Mouse (Mus musculus) 3T3-L1 (cell line): ENCODE data around the gene Themis2.

ENCODE experiments used
- DNase-seq: peaks from one replicate; pipeline ENCODE4 v3.0.0-alpha.2; 2015; ENCODE audit warnings: low read depth, low spot score

Themis2 gene

DNA sequence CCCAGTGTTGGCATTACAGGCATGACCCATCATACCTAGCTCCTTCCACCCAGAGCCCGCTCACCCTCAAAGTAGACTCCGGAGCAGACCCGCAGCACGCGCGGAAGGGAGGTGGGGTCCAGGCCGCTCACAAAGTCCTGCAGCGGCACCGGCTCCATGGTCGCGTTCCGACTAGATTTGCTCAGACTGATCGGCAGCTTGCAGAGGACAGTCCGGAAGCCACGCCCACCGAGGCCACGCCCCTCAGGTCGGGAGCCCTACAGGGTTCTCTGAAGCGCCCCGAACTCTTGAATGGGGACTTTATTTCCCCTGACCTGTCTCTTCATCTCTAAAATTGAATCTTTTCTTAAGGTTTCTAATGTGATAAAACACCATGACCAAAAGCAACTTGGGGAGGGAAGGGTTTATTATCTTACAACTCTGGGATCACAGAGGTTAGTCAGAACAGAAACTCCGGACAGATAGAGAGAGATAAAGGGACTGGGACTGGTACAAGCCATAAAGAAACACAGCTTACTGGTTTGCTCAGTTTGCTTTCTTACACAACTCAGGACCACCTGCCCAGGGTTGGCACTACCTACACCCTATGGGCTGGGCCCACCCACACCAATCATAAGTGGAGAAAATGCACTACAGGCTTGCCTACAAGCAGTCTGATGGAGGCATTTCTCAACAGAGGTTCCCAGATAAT lies at the start of gene Themis2:
TSS of gene Themis2 (minus strand) at position 192 of the 691 bp plus-strand sequence.
- no peak for DNase-seq

DNA sequence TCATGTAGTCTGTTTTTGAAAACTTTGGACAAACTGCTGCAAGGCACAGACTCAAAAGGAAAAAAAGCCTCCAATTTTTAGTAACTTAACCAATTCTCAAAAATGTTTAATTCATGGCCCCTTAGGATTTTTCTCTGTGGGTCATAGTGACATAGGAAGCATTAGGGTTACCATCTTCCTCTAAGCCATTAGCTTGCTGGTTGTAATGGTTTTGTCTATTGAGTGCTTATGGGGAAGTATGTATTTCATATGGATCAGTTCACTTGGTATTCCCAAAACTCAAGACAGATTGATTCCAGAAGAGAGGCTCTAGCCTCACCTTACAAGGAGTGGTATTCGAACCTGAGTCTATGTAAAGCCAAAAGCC lies 47.5 kb upstream of the Themis2 start:
- no peak for DNase-seq

DNA sequence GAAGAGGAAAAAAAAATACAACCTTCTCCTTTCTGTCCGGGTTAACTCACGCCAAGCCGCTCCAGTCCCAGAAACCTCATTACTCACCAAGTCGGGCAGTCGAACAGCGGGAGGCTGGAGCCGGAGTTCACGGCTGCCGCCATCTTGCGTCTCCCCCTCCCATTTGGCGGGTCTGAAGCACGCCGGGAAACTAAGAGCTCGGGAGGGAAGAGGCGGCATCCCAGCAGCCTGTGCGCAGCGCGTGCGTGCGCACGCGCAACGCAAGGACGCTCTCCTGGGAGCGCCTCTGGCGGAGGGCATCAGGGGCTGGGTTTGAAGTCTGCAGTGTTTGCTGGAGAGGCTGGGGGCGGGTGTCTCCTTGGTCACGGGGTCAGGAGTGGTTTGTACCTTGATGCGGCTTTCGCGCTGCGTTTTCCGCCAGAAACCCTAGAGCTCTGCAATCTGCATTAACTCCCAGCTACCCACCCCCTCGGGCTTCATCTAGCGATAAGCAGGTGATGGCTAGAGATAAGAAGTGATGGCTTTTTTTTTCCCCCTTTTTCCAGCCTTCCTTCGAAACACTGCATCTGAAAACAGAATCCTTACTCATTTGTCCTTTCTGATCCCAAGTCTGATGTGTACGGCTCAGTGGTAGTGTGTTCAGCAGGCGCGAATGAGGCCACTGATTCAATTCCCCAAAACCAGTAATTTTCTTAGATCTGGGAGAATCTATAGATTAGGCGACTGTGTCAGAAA lies 47.0 kb upstream of the Themis2 start, which contains the start of gene Ppp1r8:
TSS of gene Ppp1r8 (minus strand) at position 200 of the 735 bp plus-strand sequence.
- DNase-seq, result peak; percentile 91

DNA sequence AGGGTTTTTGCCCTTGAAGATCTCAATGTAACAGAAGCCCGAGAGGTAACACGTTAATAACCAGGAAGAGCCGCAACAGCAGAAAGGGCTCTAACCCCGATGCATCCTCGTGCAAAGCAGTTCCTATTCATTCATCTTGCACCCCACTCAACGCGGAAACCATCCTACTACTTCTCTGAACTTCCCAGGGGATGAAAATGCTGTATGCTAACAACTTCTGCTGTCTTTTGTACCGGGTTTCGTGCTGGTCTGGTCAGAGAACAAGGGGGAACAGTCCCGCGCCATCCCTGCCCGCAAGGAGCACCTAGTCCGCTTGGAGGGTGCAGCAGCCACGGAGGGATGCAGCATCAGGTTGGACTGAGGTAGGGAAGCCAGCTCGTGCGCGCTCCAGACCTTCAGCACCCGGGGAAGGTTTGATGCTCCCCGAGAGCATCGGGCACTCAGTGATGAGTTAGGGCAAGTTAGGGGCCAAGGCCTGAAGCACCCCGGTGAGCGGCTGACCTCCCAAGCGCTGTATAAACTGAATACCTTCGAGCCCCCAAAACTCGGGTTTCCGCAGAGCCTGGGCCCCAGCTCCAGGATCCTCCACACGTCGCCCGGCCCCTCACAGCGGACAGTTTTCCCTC lies 46.2 kb upstream of the Themis2 start:
- DNase-seq, result peak; percentile 55

DNA sequence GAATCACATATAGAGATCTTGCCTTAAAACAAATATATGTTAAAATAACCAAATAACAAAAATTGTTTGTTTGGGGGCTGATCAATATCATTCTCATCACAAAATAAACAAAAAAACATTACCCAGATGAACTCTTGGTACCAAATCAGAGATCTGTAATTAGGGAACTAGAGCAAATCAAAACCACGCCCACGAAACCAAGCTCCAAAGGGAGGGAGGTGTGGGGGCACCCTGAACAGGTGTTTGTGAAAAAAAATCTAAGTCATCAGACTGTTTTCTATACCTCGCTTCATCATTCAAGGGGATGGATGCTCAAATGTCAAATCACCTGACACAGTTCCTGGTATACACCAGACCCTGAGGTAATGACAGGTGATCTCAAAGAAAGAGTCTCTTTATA lies 45.3 kb upstream of the Themis2 start:
- no peak for DNase-seq

DNA sequence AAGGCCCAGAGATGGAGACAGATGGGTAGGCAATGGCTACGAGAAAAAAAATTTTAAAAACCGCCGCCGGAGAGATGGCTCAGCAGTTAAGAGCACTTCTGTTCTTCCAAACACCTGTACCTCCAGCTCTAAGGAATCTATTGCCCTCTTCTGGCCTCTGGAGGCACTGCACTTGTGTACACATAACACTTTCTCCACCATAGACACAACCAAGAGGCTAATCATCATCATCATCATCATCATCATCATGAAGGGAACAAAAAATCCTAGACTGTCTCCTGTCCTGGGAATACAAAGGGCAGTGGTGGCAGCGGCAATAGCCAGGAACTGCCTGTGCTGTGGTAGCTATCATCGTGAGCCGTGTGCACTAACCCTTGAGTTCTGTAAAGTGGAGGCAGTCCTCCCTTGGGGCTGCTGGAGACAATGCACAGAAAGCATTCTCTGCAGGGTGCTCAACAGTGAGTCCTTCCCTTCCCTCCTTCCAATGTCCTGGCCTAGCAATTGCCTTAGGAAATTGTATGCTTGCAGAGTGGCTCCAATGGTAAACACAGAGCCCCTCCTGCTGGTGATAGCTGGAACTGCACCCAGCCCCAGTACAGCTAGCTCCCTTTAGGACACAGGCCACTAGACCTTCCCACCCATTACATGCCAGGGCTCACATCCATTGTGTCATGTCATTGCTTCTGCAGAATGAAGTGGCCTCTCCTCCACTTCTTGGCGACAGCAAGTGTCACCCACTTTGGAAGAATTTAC lies 27.6 kb upstream of the Themis2 start:
- DNase-seq, result peak; percentile 77

DNA sequence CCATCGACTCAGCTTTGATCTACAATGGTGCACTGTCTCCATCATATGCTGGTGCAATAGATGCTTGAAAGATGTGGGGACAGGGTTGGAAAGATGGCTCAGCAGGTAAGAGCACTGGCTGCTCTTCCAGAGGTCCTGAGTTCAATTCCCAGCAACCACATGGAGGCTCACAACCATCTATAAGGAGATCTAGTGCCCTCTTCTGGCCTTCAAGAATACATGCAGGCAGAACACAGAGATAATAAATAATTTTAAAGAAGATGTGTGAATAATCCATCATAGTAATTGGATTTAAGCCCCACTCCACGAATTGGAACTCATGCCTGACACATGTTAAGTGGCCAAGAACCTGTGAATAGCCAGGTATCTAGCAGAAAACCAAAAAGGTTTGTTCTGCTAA lies 22.3 kb upstream of the Themis2 start:
- no peak for DNase-seq

DNA sequence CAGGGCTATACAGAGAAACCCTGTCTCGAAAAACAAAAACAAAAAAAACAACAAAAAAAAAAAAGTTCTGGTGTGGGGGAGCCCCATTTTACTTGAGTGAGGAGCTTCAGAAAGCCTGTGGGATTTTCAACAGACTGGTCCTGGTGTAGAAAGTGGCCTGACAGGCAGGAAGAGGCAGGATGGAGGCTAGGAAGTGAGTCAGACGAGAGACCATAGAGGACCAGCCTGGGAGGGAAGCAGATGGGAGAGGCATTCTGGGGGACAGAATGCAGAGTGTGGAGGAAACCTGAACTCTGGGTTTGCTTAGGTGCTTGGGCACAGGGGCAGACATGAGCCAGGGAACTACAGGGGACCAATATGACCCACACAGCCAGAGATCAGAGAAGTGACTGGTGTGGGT lies 20.7 kb upstream of the Themis2 start:
- DNase-seq, result no peak

DNA sequence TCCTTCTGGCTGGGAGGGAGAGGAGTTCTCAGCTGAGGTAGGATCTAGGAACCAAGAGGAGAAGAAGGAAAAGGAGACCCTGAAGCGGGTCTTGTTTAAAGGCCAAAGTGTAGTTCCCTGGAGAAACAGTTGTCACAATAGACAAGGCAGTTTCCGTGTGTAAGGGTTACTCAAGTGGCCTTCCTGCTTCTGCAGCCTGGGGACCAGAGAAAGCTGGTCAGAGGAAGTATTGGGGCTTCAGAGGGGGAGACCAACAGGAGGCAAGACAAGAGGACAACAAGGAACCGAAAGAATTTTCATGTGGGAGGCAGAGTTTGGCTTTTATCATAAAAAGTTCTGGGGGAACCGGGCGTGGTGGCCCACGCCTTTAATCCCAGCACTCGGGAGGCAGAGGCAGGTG lies 20.2 kb upstream of the Themis2 start:
- no peak for DNase-seq

DNA sequence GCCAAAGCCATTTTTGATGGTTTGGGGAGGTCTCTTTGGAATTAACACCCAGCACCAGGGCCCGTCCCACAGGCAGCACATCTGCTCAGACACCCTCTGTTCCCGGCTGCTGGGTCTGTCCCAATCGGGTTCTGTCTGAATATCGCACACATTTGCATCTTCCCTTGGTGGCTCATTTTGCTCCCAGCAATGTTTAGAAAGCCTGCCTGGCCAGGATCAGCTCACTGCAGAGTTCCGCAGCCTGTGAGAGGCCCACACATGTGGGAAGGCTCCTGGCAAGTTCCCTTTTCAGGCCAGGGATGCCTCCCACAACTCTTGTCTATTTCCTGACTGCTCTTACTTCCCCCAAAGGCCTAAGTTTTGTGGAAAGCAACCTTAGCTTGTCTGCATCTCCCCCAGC lies 13.4 kb upstream of the Themis2 start:
- no peak for DNase-seq

DNA sequence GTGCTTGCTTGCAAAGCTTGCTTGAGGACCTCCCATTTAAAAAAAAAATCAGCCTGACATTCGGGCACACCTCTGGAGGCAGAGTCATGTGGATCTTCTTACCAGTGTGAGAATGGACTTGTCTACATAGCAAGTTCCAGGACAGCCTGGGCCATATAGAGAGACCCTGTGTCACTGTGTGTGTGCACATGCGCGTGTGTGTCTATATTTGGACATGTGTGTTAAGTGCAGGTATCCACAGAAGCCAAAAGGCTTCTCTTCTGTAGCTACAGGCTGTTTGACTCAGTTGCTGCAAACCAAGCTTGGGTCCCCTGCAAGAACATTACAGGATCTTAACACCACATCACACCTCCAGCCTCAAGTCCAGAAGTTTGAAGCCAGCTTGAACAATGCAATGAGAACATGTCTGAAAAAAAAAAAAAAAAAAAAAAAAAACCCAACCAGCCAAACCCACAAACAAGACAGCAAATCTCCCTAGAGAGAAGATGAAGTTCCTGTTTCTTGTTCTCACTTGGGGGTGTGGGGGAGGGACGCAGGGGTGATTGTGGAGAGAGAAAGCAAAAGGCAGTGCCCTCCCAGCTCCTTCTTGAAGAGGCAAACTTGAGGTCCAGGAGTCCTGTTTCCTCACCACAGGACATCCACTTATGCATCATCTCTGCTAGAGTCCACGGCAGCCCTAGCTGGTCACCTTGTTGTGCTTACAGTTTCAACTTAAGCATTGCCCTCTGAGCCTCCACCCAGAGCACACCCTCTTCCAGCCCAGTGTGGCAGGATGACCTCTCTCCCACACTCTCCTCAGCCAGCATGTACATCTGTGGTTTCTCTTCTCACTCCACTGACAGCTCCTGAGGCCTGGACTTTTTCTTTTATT lies 11.8 kb upstream of the Themis2 start:
- DNase-seq, result peak; percentile 47

DNA sequence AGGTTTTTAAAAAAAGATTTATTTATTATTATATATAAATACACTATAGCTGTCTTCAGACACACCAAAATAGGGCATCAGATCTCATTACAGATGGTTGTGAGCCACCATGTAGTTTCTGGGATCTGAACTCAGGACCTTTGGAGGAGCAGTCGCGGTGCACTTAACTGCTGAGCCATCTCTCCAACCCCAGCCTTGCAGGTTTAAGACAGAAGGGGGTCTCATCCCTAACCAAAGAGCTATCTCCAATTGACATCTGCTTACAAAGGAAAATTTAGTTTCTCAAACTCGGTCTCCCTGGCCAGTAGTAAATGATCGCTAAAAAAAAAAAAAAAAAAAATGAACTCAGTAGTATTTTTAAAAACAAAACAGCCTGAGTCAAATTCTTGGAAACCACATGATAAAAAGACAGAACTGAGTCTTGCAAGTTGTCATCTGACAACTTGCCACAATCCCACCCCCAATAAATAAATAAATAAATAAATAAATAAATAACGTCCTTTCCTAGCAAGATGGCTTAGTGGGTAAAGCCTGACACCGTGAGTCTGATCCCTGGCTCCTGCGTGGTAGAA lies 10.5 kb upstream of the Themis2 start:
- no peak for DNase-seq

DNA sequence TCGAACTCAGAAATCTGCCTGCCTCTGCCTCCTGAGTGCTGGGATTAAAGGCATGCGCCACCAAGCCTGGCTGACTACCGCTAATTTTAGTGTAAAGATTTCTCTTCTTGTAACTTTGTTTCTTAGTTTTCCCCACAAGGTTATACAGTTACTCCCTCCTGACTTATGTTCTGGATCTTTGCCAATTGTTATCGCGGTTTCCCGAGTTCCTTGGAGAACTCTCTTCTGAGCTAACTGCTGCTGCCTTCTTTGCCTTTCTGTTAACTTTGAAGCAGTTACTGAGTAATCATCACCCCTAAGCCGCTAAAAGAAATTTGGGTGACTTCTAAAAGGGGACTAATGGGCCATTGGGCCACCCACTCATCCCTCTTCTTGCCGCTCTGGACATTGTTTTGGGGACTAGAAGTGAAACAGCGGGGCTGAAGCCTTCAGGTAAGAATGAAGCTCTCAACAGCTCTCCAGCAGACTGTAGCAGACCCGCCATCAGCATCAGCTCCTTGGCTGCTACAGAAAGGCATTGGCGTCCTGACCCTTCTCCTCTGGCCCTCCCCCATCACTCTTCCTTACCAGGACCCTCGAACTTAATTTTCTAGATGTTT lies 9.5 kb upstream of the Themis2 start:
- DNase-seq, result no peak

DNA sequence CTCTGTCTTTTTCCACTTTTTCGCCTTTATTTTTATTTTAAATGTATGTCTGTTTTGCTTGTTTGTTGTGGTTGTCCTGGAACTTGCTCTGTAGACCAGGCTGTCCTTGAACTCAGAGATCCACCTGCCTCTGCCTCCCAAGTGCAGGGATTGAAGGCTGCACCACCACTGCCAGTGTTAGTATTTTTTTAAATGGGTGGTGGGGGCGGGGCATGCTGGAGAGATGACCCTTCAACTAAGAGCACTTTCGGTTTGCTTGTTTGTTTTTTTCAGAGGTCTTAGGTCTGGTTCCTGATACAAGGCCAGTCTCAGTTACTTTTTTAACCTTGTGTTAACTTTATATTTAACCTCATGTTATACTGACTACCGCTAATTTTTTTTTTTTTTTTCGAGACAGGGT lies 9.0 kb upstream of the Themis2 start:
- no peak for DNase-seq

DNA sequence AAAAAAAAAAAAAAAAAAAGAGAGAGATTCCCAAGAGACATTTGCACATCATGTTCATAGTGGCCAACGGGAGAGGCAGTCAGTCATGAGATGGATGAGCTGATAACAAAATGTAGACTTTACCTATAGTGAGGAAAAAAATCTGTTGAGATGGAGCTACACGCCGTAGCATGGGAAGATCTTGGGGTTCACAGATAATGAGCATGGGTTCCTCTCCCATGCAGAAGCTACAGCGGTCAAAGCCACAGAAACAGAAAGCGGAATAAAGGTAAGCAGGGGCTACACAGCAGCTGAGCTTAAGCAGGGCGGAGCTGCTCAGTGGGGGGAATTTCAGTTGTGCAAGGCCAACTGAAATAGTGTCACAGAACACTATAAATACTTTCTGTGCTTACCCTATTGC lies 8.1 kb upstream of the Themis2 start:
- DNase-seq, result no peak

DNA sequence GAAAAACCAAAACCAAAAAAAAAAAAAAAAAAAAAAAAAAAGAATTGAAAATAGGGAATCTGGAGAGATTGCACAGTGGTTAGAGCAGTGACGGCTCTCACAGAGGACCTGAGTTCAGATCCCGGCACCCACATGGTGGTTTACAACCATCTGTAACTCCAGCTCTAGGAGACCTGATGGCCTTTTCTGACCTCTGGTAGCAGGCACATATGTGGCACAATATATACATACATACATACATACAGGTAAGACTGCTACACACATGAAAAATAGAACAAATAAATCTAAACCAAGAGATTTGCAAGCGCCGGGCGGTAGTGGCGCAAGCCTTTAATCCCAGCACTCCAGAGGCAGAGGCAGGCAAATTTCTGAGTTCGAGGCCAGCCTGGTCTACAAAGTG lies 7.7 kb upstream of the Themis2 start:
- no peak for DNase-seq

DNA sequence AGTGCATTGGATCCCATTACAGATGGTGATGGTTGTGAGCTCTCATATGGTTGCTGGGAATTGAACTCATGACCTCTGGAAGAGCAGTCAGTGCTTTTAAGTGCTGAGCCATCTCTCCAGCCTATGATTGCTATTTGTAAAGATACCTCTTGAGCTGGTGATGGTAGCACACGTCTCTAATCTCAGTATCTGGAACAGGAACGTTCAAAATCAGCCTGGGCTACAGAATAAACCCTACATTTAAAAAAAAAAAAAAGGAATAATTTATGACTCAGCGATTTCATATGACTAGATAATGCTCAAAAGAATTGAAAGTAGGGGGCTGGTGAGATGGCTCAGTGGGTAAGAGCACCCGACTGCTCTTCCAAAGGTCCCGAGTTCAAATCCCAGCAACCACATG lies 7.0 kb upstream of the Themis2 start:
- DNase-seq, result no peak

DNA sequence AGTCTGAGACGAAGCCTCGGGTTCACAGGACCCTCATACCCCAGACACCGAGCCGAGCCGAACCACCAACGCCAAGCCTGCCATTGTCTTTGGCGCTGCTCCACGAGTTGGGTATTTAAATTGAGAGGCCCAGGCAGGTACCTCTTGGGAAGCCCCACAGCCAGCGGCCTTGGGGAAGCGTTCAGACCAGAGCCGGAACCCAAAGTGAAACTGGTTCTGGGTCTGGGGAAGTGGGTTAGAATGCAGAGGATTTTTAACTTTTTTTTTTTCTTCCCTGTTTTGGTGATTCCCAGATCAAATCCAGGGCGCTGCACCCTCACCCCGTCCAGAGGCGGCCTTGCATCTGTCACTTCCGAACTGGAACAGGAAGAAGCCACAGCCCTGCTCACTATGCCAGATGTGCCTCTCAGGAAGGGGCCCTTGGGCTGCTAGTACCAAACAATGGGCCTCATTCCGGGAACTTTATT lies 6.0 kb upstream of the Themis2 start:
- DNase-seq, result no peak

DNA sequence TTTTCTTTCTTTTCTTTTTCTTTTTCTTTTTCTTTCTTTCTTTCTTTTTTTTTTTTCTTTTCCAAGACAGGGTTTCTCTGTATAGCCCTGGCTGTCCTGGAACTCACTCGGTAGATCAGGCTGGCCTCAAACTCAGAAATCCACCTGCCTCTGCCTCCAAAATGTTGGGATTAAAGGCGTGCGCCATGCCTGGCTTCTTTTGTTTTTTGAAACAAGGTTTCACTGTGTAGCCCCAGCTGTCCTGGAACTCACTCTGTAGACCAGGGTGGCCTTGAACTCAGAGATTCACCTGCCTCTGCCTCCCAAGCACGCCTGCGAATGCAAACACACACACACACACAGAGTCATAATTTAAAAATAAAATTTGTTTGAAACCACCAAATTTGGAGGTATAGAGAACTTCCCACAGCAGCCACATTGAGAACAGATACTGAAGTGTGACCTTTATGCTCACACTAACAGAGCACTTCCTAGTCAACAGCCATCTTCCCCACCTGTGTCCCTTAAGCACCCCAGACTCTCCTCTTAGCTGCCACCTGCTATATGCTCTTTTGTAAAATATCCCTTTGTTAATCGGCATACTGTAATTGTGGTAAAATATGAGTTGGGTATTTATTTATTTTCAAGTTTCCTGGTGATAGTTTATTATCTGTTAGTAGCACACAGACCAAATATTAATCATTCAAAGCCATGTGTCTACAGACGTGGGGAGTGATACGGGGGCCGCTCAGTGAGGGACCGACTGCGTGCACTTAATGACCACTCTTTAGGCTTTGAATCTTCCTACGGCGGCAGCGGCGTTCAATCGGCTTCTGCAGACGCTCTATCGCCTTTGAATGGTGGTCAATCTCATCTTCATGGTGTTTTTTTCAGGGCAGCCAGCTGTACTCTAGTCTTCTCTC lies 5.2 kb upstream of the Themis2 start:
- no peak for DNase-seq
